Mouse (Mus musculus) right cerebral cortex, postnatal 14 days (tissue): Measurements from ENCODE around the gene Tnfrsf1a.

Experiments used
- DNase-seq: peaks from one replicate; pipeline ENCODE4 v3.0.0; 2022

Tnfrsf1a gene

GRCm38 (mm10) chr6:125325337-125325736, 23.8 kb upstream of the Tnfrsf1a start:
- DNase-seq = no peak

- no peak for DNase-seq
Observed at GRCm38 (mm10) chr6:125328243-125328642, 20.9 kb upstream of the Tnfrsf1a start.

GRCm38 (mm10) chr6:125330626-125331326, 18.4 kb upstream of the Tnfrsf1a start:
- peak; percentile 75 for DNase-seq

- DNase-seq = no peak
Observed at GRCm38 (mm10) chr6:125333112-125333899, 15.9 kb upstream of the Tnfrsf1a start.

- DNase-seq = no peak
Observed at GRCm38 (mm10) chr6:125334356-125334755, 14.8 kb upstream of the Tnfrsf1a start.

GRCm38 (mm10) chr6:125338791-125339660, 10.1 kb upstream of the Tnfrsf1a start:
- no peak for DNase-seq

- no peak for DNase-seq
Observed at GRCm38 (mm10) chr6:125340244-125340643, 8.9 kb upstream of the Tnfrsf1a start.

DNA sequence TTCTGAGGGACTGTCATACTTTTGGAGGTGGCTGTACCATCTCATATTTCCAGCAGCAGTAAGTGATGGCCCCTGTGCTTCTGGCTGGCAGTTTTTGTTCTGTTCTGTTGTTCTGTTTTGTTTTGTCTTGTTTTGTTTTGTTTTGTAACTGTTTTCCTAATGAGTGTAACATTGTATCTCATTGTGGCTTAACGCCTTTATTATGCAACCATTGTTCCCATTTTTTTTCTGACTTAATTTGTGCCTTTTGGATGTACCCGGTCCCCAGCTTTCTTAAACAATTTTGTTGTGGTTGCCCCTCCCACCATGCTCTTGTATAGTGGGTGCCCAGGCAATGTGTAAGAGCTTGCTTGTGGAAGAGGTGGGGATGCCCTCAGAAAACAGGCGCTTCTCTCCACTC, 7.0 kb upstream of the Tnfrsf1a start:
- DNase-seq = no peak

- no peak for DNase-seq
Observed at GRCm38 (mm10) chr6:125344084-125344483, 5.1 kb upstream of the Tnfrsf1a start.

- no peak for DNase-seq
Observed at GRCm38 (mm10) chr6:125344866-125345265, 4.3 kb upstream of the Tnfrsf1a start.

DNA sequence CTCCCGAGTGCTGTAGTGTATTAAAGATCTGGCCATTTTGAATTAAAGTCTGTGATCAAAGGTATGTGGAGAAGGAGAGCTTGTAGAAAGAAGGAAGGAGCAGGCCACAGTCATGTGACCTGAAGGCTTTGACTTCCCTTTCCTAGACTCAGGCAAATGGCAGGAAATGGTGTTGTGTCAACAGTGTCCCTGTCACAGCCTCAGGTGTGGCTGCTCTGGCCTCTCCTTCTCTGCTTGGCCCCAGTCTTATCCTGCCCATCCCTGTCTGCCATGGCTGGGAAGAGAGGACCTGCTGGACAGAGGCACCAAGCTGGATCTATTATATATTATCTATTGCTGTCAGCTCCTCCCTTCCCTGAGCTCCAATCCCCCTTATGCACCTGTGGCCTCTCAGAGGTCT, 3.5 kb upstream of the Tnfrsf1a start:
- DNase-seq = no peak

DNA sequence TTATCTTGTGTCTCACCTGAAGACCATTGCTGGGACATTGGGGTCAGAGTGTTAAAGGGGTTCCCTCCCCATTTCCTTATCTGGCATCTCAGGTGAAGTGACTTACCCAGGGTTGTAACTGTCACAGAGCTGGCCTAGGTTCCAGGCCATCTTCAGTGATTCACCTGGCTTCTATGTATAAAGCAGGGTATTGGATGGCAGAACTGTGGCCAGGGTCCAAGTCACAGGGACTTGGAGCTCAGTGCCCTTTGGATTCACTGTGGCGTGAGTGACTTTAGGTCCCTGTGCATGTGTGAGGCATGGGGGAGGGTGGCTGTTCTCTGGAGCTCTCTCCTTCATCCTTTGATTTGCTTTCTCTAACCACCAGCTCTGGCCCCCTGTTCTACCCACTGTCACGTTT, 3.1 kb upstream of the Tnfrsf1a start:
- no peak for DNase-seq

DNA sequence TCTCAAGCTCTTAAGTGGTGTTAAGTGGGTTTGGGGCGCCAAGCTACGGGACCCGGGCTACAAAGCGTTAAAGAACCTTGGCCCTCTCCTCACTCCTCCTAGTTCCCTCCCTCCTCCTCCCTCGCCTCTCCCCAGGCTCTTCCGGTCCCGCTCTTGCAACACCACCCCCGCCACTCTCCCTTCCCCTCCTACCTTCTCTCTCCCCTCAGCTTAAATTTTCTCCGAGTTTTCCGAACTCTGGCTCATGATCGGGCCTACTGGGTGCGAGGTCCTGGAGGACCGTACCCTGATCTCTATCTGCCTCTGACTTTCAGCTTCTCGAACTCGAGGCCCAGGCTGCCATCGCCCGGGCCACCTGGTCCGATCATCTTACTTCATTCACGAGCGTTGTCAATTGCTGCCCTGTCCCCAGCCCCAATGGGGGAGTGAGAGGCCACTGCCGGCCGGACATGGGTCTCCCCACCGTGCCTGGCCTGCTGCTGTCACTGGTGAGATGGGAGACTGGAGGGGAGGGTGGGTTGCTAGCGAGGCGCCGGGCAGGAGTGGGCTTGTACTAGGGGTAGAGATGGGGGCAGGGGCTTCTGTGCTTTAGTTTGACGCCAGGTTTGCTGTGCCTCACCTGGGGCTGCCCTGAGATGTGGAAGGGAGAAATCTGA, 541 bp downstream of the Tnfrsf1a start:
- DNase-seq = no peak

GRCm38 (mm10) chr6:125350231-125350994, 1.3 kb downstream of the Tnfrsf1a start:
- DNase-seq = no peak

GRCm38 (mm10) chr6:125350995-125351324, 1.8 kb downstream of the Tnfrsf1a start:
- DNase-seq = no peak

DNA sequence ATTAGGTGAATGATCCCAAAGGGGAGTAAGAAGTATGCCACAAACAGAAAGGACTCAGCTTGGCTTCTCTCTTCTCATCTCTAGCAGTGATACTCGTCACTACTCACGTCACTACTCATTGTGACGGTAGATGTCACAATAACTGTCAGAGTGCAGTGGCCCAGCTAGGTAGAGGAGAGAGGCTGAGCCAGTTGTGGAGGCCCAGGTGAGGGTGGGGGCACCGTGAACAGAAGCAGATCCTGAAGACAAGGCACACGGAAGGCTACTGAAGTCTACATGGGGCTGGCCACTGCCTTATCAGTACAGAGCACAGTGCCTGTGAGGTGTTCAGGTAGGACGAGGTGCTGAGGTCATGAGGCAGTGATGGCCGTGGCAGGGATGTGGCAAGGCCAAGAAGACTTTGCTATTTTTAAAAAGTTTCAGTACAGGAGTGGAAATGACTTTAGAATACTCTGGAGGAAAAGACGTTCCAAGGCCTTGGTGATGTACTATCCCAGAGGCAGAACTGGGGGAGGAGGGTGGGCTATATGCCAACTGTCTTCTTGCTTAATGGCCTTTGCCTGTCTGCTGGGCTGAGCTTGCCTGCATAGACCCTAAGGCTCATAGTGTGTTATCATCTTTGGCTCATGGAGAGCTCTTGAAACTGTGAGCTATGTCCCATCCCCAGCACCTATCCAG, 2.3 kb downstream of the Tnfrsf1a start:
- no peak for DNase-seq

- no peak for DNase-seq
Observed at GRCm38 (mm10) chr6:125352046-125352384, 2.9 kb downstream of the Tnfrsf1a start.

- DNase-seq = no peak
Observed at GRCm38 (mm10) chr6:125352811-125353210, 3.6 kb downstream of the Tnfrsf1a start.

DNA sequence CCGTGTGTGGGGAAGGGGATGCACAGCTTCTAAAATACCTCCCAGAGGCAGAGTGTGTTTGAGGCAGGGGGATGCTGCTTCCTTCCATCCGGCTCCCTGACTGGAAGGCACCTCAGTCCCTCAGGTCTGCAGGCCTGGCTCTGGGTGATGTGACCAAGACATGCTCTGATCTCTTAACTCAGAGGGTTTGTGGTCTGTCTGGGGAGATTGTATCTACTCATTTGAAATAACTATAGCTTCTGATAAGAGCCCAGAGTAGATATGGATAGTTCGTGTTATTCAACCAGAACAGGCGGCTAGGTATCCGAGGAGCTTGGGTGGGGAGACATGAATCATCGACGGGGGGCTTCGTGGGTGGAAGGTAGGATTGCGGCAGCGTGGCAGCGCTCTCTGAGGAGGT, 4.1 kb downstream of the Tnfrsf1a start:
- DNase-seq = no peak

- no peak for DNase-seq
Observed at GRCm38 (mm10) chr6:125353655-125354054, 4.5 kb downstream of the Tnfrsf1a start.

DNA sequence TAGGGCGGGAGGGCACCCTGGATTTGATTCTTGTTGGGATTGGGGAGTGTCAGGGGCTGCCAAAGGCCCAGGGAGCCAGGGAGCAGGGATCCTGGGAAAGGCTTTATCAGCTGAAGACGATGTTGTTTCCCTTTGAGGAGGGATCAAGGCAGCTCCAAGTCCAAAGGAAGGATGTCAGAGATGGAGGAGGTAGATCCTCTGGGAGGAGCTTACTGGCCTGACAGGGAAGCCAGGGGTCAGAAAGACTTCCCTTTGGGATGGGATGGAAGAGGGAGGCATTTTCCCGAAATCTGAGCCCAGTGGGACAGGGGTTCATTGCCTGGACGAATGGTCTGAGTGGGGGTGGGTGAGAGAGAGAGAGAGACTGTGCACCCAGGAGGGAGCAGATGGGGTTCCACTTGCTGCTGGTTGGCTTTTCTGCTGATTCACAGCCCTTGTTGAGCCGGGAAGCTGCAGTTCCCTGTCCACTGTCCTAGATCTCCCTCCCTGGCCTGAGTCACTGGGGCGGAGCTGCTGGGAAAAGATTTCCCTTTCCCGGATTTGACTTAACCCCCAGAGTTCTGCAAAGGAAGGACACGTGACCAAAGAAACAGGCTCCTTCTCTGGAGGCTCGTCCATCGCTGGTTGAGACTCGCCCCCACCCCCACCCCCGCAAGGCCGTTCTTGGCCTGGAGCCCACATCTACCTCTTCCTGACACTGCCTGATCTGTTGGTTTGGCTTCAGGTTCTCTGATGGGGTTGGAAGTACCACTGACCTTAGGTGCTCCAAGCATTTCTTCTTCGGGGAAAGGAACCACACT, 5.4 kb downstream of the Tnfrsf1a start:
- no peak for DNase-seq
